Mouse (Mus musculus): ENCODE data around the gene Gpm6b. TPM values are rescaled to one million over a fixed set of nuclear protein-coding genes. Genes with fewer than 3 reads are reported as not detected.
A peak's percentile ranks its signal among the peaks of the same experiment; 100 is the strongest.

Gene Gpm6b
- total RNA-seq, 2 experiments from 2014 or later = 0.04 TPM; not detected in 1

GRCm38 (mm10) chrX:166304355-166304754, 65.6 kb downstream of the Gpm6b start:
- no peak for ATAC-seq (ENCODE audit: poor library complexity, severe bottlenecking)

GRCm38 (mm10) chrX:166307437-166308222, 68.9 kb downstream of the Gpm6b start:
- ATAC-seq (ENCODE audit: poor library complexity, severe bottlenecking) = no peak

- ATAC-seq (ENCODE audit: poor library complexity, severe bottlenecking) = no peak
Measured at GRCm38 (mm10) chrX:166308798-166309197, 70.1 kb downstream of the Gpm6b start.

GRCm38 (mm10) chrX:166315251-166315650, 76.5 kb downstream of the Gpm6b start:
- ATAC-seq (ENCODE audit: poor library complexity, severe bottlenecking) = no peak

- ATAC-seq (ENCODE audit: poor library complexity, severe bottlenecking) = peak; percentile 76
Measured at GRCm38 (mm10) chrX:166316552-166317375, 78.1 kb downstream of the Gpm6b start.

GRCm38 (mm10) chrX:166317376-166317679, 78.6 kb downstream of the Gpm6b start:
- no peak for ATAC-seq (ENCODE audit: poor library complexity, severe bottlenecking)

- no peak for ATAC-seq (ENCODE audit: poor library complexity, severe bottlenecking)
Measured at GRCm38 (mm10) chrX:166323226-166323625, 84.5 kb downstream of the Gpm6b start.

GRCm38 (mm10) chrX:166327621-166328020, 88.9 kb downstream of the Gpm6b start:
- peak; percentile 46 for ATAC-seq (ENCODE audit: poor library complexity, severe bottlenecking)

GRCm38 (mm10) chrX:166328219-166328901, 89.6 kb downstream of the Gpm6b start:
- ATAC-seq (ENCODE audit: poor library complexity, severe bottlenecking) = no peak

GRCm38 (mm10) chrX:166328904-166329451, 90.3 kb downstream of the Gpm6b start:
- peak; percentile 86 for ATAC-seq (ENCODE audit: poor library complexity, severe bottlenecking)

- ATAC-seq (ENCODE audit: poor library complexity, severe bottlenecking) = no peak
Measured at GRCm38 (mm10) chrX:166334516-166335136, 95.9 kb downstream of the Gpm6b start.

GRCm38 (mm10) chrX:166338353-166338752, 99.6 kb downstream of the Gpm6b start:
- no peak for ATAC-seq (ENCODE audit: poor library complexity, severe bottlenecking)

GRCm38 (mm10) chrX:166338784-166339520, 100.2 kb downstream of the Gpm6b start:
- ATAC-seq (ENCODE audit: poor library complexity, severe bottlenecking) = no peak

GRCm38 (mm10) chrX:166339911-166340310, 101.2 kb downstream of the Gpm6b start:
- ATAC-seq (ENCODE audit: poor library complexity, severe bottlenecking) = no peak

- ATAC-seq (ENCODE audit: poor library complexity, severe bottlenecking) = no peak
Measured at GRCm38 (mm10) chrX:166341795-166342194, 103.1 kb downstream of the Gpm6b start.

- ATAC-seq (ENCODE audit: poor library complexity, severe bottlenecking) = no peak
Measured at GRCm38 (mm10) chrX:166344228-166345015, 105.7 kb downstream of the Gpm6b start.

GRCm38 (mm10) chrX:166348086-166348485, 109.4 kb downstream of the Gpm6b start:
- no peak for ATAC-seq (ENCODE audit: poor library complexity, severe bottlenecking)

GRCm38 (mm10) chrX:166348634-166349033, 109.9 kb downstream of the Gpm6b start:
- no peak for ATAC-seq (ENCODE audit: poor library complexity, severe bottlenecking)

GRCm38 (mm10) chrX:166351790-166352189, 113.1 kb downstream of the Gpm6b start:
- ATAC-seq (ENCODE audit: poor library complexity, severe bottlenecking) = peak; percentile 91
